Comparison of ENCODE assay signal across 23 mouse cellular contexts in the genomic region with DNA sequence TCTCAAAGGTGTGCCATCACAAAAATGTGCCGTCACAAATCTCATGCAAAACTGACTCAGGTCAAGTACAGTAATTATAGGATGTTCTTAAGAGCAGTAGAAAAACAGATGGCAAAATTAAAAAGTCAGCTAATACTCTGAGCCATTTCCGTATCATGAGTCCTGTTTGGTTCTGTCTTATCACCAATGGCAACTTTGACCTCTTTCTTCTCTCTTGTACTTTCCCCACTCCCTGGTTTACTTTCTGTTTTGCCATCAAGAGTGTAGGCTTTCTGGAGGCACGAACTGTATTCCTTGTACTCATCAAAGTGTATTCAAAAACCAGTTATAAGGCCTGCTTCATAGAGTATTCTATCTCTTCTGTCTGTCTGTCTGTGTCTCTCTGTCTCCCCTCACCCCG.
"Had no signal": no experiment of that assay in that cellular context is flagged by ENCODE, and none has a peak within 500 bp of the region (broad histone marks: within the 10 kb centered on the region; RNA-seq: fewer than 3 reads in every experiment).

No protein-coding gene starts in this region.

- DNase-seq: forebrain, postnatal 0 days; gastrocnemius, postnatal 36 days; heart, postnatal 14 days; heart, postnatal 4 days; kidney, adult 18-20 months; kidney, adult 8-10 months; kidney, postnatal 10 days; kidney, postnatal 4 days; liver had no signal

- H3K27ac ChIP-seq: heart, embryonic 10.5 days; hindbrain, embryonic 10.5 days; hindbrain, embryonic 12.5 days; hindbrain, embryonic 14.5 days; layer of hippocampus, adult 2 months; left cerebral cortex, adult 2 months; limb, embryonic 10.5 days; limb, embryonic 12.5 days; liver, embryonic 12.5 days; liver, embryonic 14.5 days had no signal

- H3K4me1 ChIP-seq: hindbrain, embryonic 10.5 days; hindbrain, embryonic 12.5 days; limb, embryonic 12.5 days had no signal

- ATAC-seq: forebrain, postnatal 0 days; hindbrain, embryonic 16.5 days; inflammation-experienced regulatory T-cells, adult 6 months; intestine, postnatal 0 days; liver, embryonic 12.5 days had no signal

- H3K4me3 ChIP-seq: heart, embryonic 10.5 days; heart, embryonic 12.5 days; hindbrain, embryonic 10.5 days; hindbrain, embryonic 12.5 days; layer of hippocampus, adult 2 months; left cerebral cortex, adult 2 months; limb, embryonic 10.5 days; limb, embryonic 12.5 days; liver, embryonic 12.5 days had no signal

- H3K27me3 ChIP-seq: heart, embryonic 12.5 days; hindbrain, embryonic 12.5 days; limb, embryonic 12.5 days; liver, embryonic 12.5 days had no signal

- H3K4me2 ChIP-seq: heart, embryonic 12.5 days; hindbrain, embryonic 12.5 days; hindbrain, embryonic 14.5 days; limb, embryonic 12.5 days; liver, embryonic 12.5 days had no signal

- H3K36me3 ChIP-seq: heart, embryonic 10.5 days; heart, embryonic 12.5 days; hindbrain, embryonic 10.5 days; hindbrain, embryonic 12.5 days; limb, embryonic 10.5 days; limb, embryonic 12.5 days; liver, embryonic 12.5 days had no signal

- H3K9ac ChIP-seq: forebrain, postnatal 0 days; heart, embryonic 12.5 days; hindbrain, embryonic 12.5 days; hindbrain, embryonic 14.5 days; limb, embryonic 12.5 days; liver, embryonic 12.5 days; liver, embryonic 14.5 days had no signal

- H3K9me3 ChIP-seq: heart, embryonic 10.5 days; heart, embryonic 12.5 days; hindbrain, embryonic 10.5 days; hindbrain, embryonic 12.5 days; limb, embryonic 10.5 days; limb, embryonic 12.5 days; liver, embryonic 12.5 days had no signal
